9 mouse cellular contexts compared by ENCODE assay signal in genomic region chr1:74800424-74800888, GRCm38 (mm10). TPM values are rescaled to one million over a fixed set of nuclear protein-coding genes. Genes with fewer than 3 reads are reported as not detected.
DNase-seq lines count a peak whose midpoint lies in the region; ATAC-seq and TF ChIP-seq lines count a peak whose summit lies in the region.
"Had no signal": no experiment of that assay in that cellular context is flagged by ENCODE, and none has a peak within 500 bp of the region (broad histone marks: within the 10 kb centered on the region; RNA-seq: fewer than 3 reads in every experiment).

No protein-coding gene starts in this region.

- TF ChIP-seq POLR2A in ES-Bruce4 (IDR thresholded peaks at IDR 0.05; ENCODE audit: insufficient read depth, low read length), result no peak

- no peak for TF ChIP-seq EP300 in heart, postnatal 0 days (IDR thresholded peaks at IDR 0.05; ENCODE audit: low read depth)
- TF ChIP-seq EP300 in ES-Bruce4 (IDR thresholded peaks at IDR 0.05; ENCODE audit: insufficient read depth, low read depth, low read length), result no peak

- TF ChIP-seq CTCF in heart, postnatal 0 days (IDR thresholded peaks at IDR 0.05; ENCODE audit: low read depth), result no peak
- TF ChIP-seq CTCF in ES-Bruce4 (IDR thresholded peaks at IDR 0.05; ENCODE audit: low read depth, low read length), result no peak

- intact Hi-C loops in heart, postnatal 25 days (cut with DNase I), result no loop called here

- H3K27ac ChIP-seq in heart, postnatal 0 days (ENCODE audit: low read depth), result no peak overlapping the region
- H3K27ac ChIP-seq in ES-Bruce4 (ENCODE audit: insufficient read depth, low read length), result no peak overlapping the region
- H3K27ac ChIP-seq in hindbrain, embryonic 10.5 days, result no peak overlapping the region
- no peak overlapping the region for H3K27ac ChIP-seq in midbrain, embryonic 12.5 days (replicated peaks)

- ATAC-seq in heart, postnatal 0 days (ENCODE audit: insufficient read depth, low read depth), result no peak
- no peak for ATAC-seq in midbrain, embryonic 12.5 days (ENCODE audit: low FRiP score, low read depth)

- peak overlapping the region; percentile 37 for H3K4me2 ChIP-seq in heart, postnatal 0 days (ENCODE audit: low read depth, low read length)
- peak overlapping the region; percentile 39 for H3K4me2 ChIP-seq in midbrain, embryonic 12.5 days (replicated peaks)

- H3K9me3 ChIP-seq in heart, postnatal 0 days (replicated peaks; ENCODE audit: control insufficient read depth, low read length), result no peaks in the 10 kb centered on the region
- H3K9me3 ChIP-seq in ES-Bruce4 (replicated peaks; ENCODE audit: control insufficient read depth, insufficient read depth, low read length, poor library complexity, severe bottlenecking), result no peaks in the 10 kb centered on the region
- H3K9me3 ChIP-seq in hindbrain, embryonic 10.5 days, result no peaks in the 10 kb centered on the region
- no peaks in the 10 kb centered on the region for H3K9me3 ChIP-seq in midbrain, embryonic 12.5 days

- under 1% methylated on average over 29 of the region's 29 CpGs for WGBS in heart, postnatal 0 days
- WGBS in hindbrain, embryonic 10.5 days, result under 1% methylated on average over 29 of the region's 29 CpGs
- WGBS in midbrain, embryonic 12.5 days, result under 1% methylated on average over 29 of the region's 29 CpGs

- H3K27me3 ChIP-seq in heart, postnatal 0 days (ENCODE audit: control insufficient read depth, insufficient read depth, low read length), result peaks cover 99% of the 10 kb centered on the region
- H3K27me3 ChIP-seq in ES-Bruce4 (ENCODE audit: control insufficient read depth, insufficient read depth, low read length, poor library complexity, severe bottlenecking), result 0 out of 2 replicates have a peak, but pooled peaks cover 6% of the 10 kb centered on the region
- H3K27me3 ChIP-seq in hindbrain, embryonic 10.5 days (ENCODE audit: insufficient read depth, poor library complexity, severe bottlenecking), result peaks cover 100% of the 10 kb centered on the region
- H3K27me3 ChIP-seq in midbrain, embryonic 12.5 days, result peaks cover 97% of the 10 kb centered on the region

- H3K9ac ChIP-seq in heart, postnatal 0 days (replicated peaks; ENCODE audit: low read depth, low read length), result no peak overlapping the region
- peak overlapping the region; percentile 24; the same call in 1 of the 2 replicates for H3K9ac ChIP-seq in ES-Bruce4 (ENCODE audit: low read depth, poor library complexity, severe bottlenecking)
- 0 out of 2 replicates have a peak overlapping the region, but pooled peaks have one; percentile 20 for H3K9ac ChIP-seq in midbrain, embryonic 12.5 days (replicated peaks)

- H3K4me1 ChIP-seq in heart, postnatal 0 days (ENCODE audit: control insufficient read depth, insufficient read depth), result no peaks in the 10 kb centered on the region
- peaks cover 2% of the 10 kb centered on the region for H3K4me1 ChIP-seq in ES-Bruce4 (ENCODE audit: control insufficient read depth, insufficient read depth, low read length)
- peaks cover 77% of the 10 kb centered on the region for H3K4me1 ChIP-seq in hindbrain, embryonic 10.5 days (replicated peaks)
- H3K4me1 ChIP-seq in midbrain, embryonic 12.5 days, result peaks cover 44% of the 10 kb centered on the region

- peak overlapping the region; percentile 29 for H3K4me3 ChIP-seq in heart, postnatal 0 days (ENCODE audit: low read depth, low read length)
- peak overlapping the region; percentile 36 for H3K4me3 ChIP-seq in ES-Bruce4 (ENCODE audit: low read depth, low read length)
- peak overlapping the region; percentile 39 for H3K4me3 ChIP-seq in hindbrain, embryonic 10.5 days
- peak overlapping the region; percentile 13 for H3K4me3 ChIP-seq in midbrain, embryonic 12.5 days

- H3K36me3 ChIP-seq in heart, postnatal 0 days (replicated peaks; ENCODE audit: control insufficient read depth, insufficient read depth, low read length), result no peaks in the 10 kb centered on the region
- no peaks in the 10 kb centered on the region for H3K36me3 ChIP-seq in ES-Bruce4 (ENCODE audit: control insufficient read depth, insufficient read depth, low read length, poor library complexity, severe bottlenecking)
- H3K36me3 ChIP-seq in hindbrain, embryonic 10.5 days, result no peaks in the 10 kb centered on the region
- no peaks in the 10 kb centered on the region for H3K36me3 ChIP-seq in midbrain, embryonic 12.5 days

- DNase-seq in heart, postnatal 0 days (ENCODE audit: low spot score), result no peak
- DNase-seq in heart, postnatal 25 days (ENCODE audit: low spot score), result no peak
- DNase-seq in hindbrain, embryonic 10.5 days (ENCODE audit: low spot score), result no peak
- DNase-seq in adipocyte (ENCODE audit: low spot score), result no peak
- DNase-seq in thymus, adult 18-20 months, result no peak
- DNase-seq in gastrocnemius, adult 8-10 months (ENCODE audit: low spot score in 2 of 2), result no peak

RNA-seq across cellular contexts. Expression of gene Wnt10a, which starts 9.1 kb away (rescaled TPM):
- total RNA-seq in heart, postnatal 0 days (2014; rRNA removed; ENCODE audit: low replicate concordance), result not detected in 2 replicates
- polyA plus RNA-seq in heart, postnatal 0 days (2015; fragmentation: Nextera tagmentation; extraction: Ambion mirVana), result not detected in 2 replicates
- total RNA-seq in heart, postnatal 25 days (2021), result not detected
- polyA plus RNA-seq in ES-Bruce4 (2011; ENCODE audit: insufficient read depth, insufficient read length, low read depth, missing spikeins), result 0.79 and 0.81 TPM in 2 replicates
- polyA plus RNA-seq in hindbrain, embryonic 10.5 days (2016; fragmentation: Nextera tagmentation; extraction: Ambion mirVana), result 0.87 and 1.6 TPM in 2 replicates
- polyA plus RNA-seq in midbrain, embryonic 12.5 days (2016; fragmentation: Nextera tagmentation; extraction: Ambion mirVana), result 1.7 and 1.8 TPM in 2 replicates
- total RNA-seq in gastrocnemius, adult 8-10 months (2022), result under 1 TPM in 1 of 4 experiments, not detected in 3; 0.16 TPM
- total RNA-seq: liver, adult 2 months had no signal
- polyA plus RNA-seq: liver, adult 2 months had no signal

RNA-seq across cellular contexts. Expression of gene Wnt6, which starts 28.8 kb away (rescaled TPM):
- total RNA-seq in heart, postnatal 0 days (2014; rRNA removed; ENCODE audit: low replicate concordance), result 0.23 and 0.88 TPM in 2 replicates
- 0.11 and 0.21 TPM in 2 replicates for polyA plus RNA-seq in heart, postnatal 0 days (2015; fragmentation: Nextera tagmentation; extraction: Ambion mirVana)
- total RNA-seq in heart, postnatal 25 days (2021), result under 1 TPM in 1 of 2 experiments, not detected in 1; 0.20 TPM
- polyA plus RNA-seq in ES-Bruce4 (2011; ENCODE audit: insufficient read depth, insufficient read length, low read depth, missing spikeins), result 5.0 and 5.6 TPM in 2 replicates
- 15.5 and 18.2 TPM in 2 replicates for polyA plus RNA-seq in hindbrain, embryonic 10.5 days (2016; fragmentation: Nextera tagmentation; extraction: Ambion mirVana)
- polyA plus RNA-seq in midbrain, embryonic 12.5 days (2016; fragmentation: Nextera tagmentation; extraction: Ambion mirVana), result 5.0 and 7.9 TPM in 2 replicates
- total RNA-seq in gastrocnemius, adult 8-10 months (2022), result under 1 TPM in 3 of 4 experiments, not detected in 1; 0.27 to 0.72 (median 0.48) TPM
- total RNA-seq: liver, adult 2 months had no signal

RNA-seq across cellular contexts. Expression of gene Prkag3, which starts 51.4 kb away (rescaled TPM):
- 2.4 and 9.6 TPM in 2 replicates for total RNA-seq in heart, postnatal 0 days (2014; rRNA removed; ENCODE audit: low replicate concordance)
- 2.0 and 2.5 TPM in 2 replicates for polyA plus RNA-seq in heart, postnatal 0 days (2015; fragmentation: Nextera tagmentation; extraction: Ambion mirVana)
- total RNA-seq in heart, postnatal 25 days (2021), result 1 to 10 TPM in 1 of 2 experiments, under 1 TPM in 1; 0.96 to 2.7 TPM
- polyA plus RNA-seq in ES-Bruce4 (2011; ENCODE audit: insufficient read depth, insufficient read length, low read depth, missing spikeins), result 0.21 and 0.23 TPM in 2 replicates
- 0.12 TPM in 1 of 2 replicates, not detected in the other for polyA plus RNA-seq in hindbrain, embryonic 10.5 days (2016; fragmentation: Nextera tagmentation; extraction: Ambion mirVana)
- not detected in 2 replicates for polyA plus RNA-seq in midbrain, embryonic 12.5 days (2016; fragmentation: Nextera tagmentation; extraction: Ambion mirVana)
- total RNA-seq in gastrocnemius, adult 8-10 months (2022), result 100 to 1,000 TPM in 3 of 4 experiments, 10 to 100 TPM in 1; 76.0 to 167 (median 125) TPM
- polyA plus RNA-seq: liver, adult 2 months had no signal

RNA-seq across cellular contexts. Expression of gene Cdk5r2, which starts 54.3 kb away (rescaled TPM):
- total RNA-seq in heart, postnatal 0 days (2014; rRNA removed; ENCODE audit: low replicate concordance), result not detected in 2 replicates
- polyA plus RNA-seq in heart, postnatal 0 days (2015; fragmentation: Nextera tagmentation; extraction: Ambion mirVana), result not detected in 2 replicates
- total RNA-seq in heart, postnatal 25 days (2021), result not detected
- polyA plus RNA-seq in ES-Bruce4 (2011; ENCODE audit: insufficient read depth, insufficient read length, low read depth, missing spikeins), result 0.28 and 0.32 TPM in 2 replicates
- 0.96 and 2.6 TPM in 2 replicates for polyA plus RNA-seq in hindbrain, embryonic 10.5 days (2016; fragmentation: Nextera tagmentation; extraction: Ambion mirVana)
- 5.6 and 8.7 TPM in 2 replicates for polyA plus RNA-seq in midbrain, embryonic 12.5 days (2016; fragmentation: Nextera tagmentation; extraction: Ambion mirVana)
- total RNA-seq in gastrocnemius, adult 8-10 months (2022), result not detected
- total RNA-seq: liver, adult 2 months had no signal
- polyA plus RNA-seq: liver, adult 2 months had no signal
